14 mouse cellular contexts compared by ENCODE assay signal in the genomic region with DNA sequence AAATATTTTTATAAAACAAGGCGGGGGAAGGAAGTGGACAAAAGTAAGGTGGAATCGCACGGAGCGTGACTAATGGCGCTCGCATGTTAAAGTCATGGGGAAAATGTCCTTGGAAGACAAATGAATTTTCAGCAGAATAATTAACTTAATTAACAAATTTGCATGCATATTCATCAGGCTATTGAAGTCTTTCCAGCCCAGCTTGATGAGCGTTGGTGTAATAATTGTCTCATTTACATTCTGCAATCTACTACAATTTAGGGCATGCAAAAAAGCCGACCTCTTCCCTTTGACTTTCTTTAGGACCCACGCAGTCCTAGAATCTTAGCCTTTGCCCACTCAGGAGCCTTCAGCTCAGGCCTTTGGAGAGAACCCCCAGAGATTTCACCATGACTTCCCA.
DNase-seq lines count a peak whose midpoint lies in the region; ATAC-seq and TF ChIP-seq lines count a peak whose summit lies in the region.
"Had no signal": no experiment of that assay in that cellular context is flagged by ENCODE, and none has a peak within 500 bp of the region (broad histone marks: within the 10 kb centered on the region; RNA-seq: fewer than 3 reads in every experiment).

No protein-coding gene starts in this region.

- peak overlapping the region; percentile 20; the same call in 1 of the 2 replicates for H3K4me3 ChIP-seq in left cerebral cortex, adult 2 months
- no peak overlapping the region for H3K4me3 ChIP-seq in forebrain, postnatal 0 days (ENCODE audit: low read depth, low read length)
- H3K4me3 ChIP-seq in neural tube, embryonic 12.5 days, result no peak overlapping the region
- no peak overlapping the region for H3K4me3 ChIP-seq in lung, postnatal 0 days (ENCODE audit: low read depth, low read length)

- H3K27me3 ChIP-seq in forebrain, postnatal 0 days (ENCODE audit: insufficient read depth, low read length), result no peaks in the 10 kb centered on the region
- H3K27me3 ChIP-seq in neural tube, embryonic 12.5 days (replicated peaks), result no peaks in the 10 kb centered on the region
- no peaks in the 10 kb centered on the region for H3K27me3 ChIP-seq in lung, postnatal 0 days (replicated peaks; ENCODE audit: insufficient read depth, low read length)

- no peak overlapping the region for H3K27ac ChIP-seq in left cerebral cortex, adult 2 months
- H3K27ac ChIP-seq in forebrain, postnatal 0 days (ENCODE audit: low read depth, low read length), result peak overlapping the region; percentile 83
- no peak overlapping the region for H3K27ac ChIP-seq in neural tube, embryonic 12.5 days
- H3K27ac ChIP-seq in lung, postnatal 0 days (ENCODE audit: low read length), result no peak overlapping the region

- intact Hi-C loops in left cerebral cortex, adult 2 months (cut with DNase I), result no loop called here
- intact Hi-C loops in left cerebral cortex, postnatal 10 days (cut with DNase I), result no loop called here

- H3K4me2 ChIP-seq in forebrain, postnatal 0 days (ENCODE audit: low read depth), result peak overlapping the region; percentile 33
- 0 out of 2 replicates have a peak overlapping the region, but pooled peaks have one; percentile 16 for H3K4me2 ChIP-seq in neural tube, embryonic 12.5 days (replicated peaks)
- H3K4me2 ChIP-seq in lung, postnatal 0 days (replicated peaks; ENCODE audit: low read depth, low read length), result no peak overlapping the region
- H3K4me2 ChIP-seq: liver, embryonic 11.5 days had no signal

- no peak for TF ChIP-seq CTCF in left cerebral cortex, adult 2 months (IDR thresholded peaks at IDR 0.05)
- no peak for TF ChIP-seq CTCF in brain, embryonic 14.5 days (IDR thresholded peaks at IDR 0.05; ENCODE audit: borderline replicate concordance, extremely low read depth, insufficient read depth, insufficient read length)
- no peak for TF ChIP-seq CTCF in forebrain, postnatal 0 days (IDR thresholded peaks at IDR 0.05; ENCODE audit: low read depth)
- TF ChIP-seq CTCF in lung, postnatal 0 days (IDR thresholded peaks at IDR 0.05), result no peak

- TF ChIP-seq EP300 in lung, postnatal 0 days (IDR thresholded peaks at IDR 0.05), result no peak

- TF ChIP-seq POLR2A in brain, embryonic 14.5 days (IDR thresholded peaks at IDR 0.05; ENCODE audit: borderline replicate concordance, extremely low read depth, insufficient read depth, insufficient read length, poor library complexity, severe bottlenecking), result no peak

- no peaks in the 10 kb centered on the region for H3K9me3 ChIP-seq in forebrain, postnatal 0 days (ENCODE audit: low read length)
- H3K9me3 ChIP-seq in neural tube, embryonic 12.5 days, result no peaks in the 10 kb centered on the region
- no peaks in the 10 kb centered on the region for H3K9me3 ChIP-seq in lung, postnatal 0 days (ENCODE audit: low read length)

- ATAC-seq in forebrain, postnatal 0 days, result peak; percentile 54; the same call in 1 of the 2 replicates
- ATAC-seq in neural tube, embryonic 12.5 days (ENCODE audit: low FRiP score, low read depth), result peak; percentile 74
- ATAC-seq in lung, postnatal 0 days, result no peak
- ATAC-seq: intestine, embryonic 16.5 days had no signal

- no peaks in the 10 kb centered on the region for H3K36me3 ChIP-seq in forebrain, postnatal 0 days (ENCODE audit: insufficient read depth)
- H3K36me3 ChIP-seq in neural tube, embryonic 12.5 days, result no peaks in the 10 kb centered on the region
- no peaks in the 10 kb centered on the region for H3K36me3 ChIP-seq in lung, postnatal 0 days (ENCODE audit: insufficient read depth, low read length)

- no peak for DNase-seq in left cerebral cortex, adult 2 months (ENCODE audit: extremely low spot score in 1 of 2, low spot score in 2 of 2)
- DNase-seq in left cerebral cortex, postnatal 10 days (ENCODE audit: extremely low spot score in 1 of 2, low spot score in 2 of 2), result no peak
- DNase-seq in brain, embryonic 14.5 days (ENCODE audit: low read depth), result peak; percentile 92
- DNase-seq in forebrain, postnatal 0 days, result no peak
- no peak for DNase-seq in lung, postnatal 0 days (ENCODE audit: low spot score)
- no peak for DNase-seq in cerebellum, postnatal 4 days (ENCODE audit: low spot score in 2 of 2)
- DNase-seq: B cell, adult 2 months; gastrocnemius, postnatal 10 days; kidney, postnatal 10 days; right cerebral cortex, adult 18-20 months; thymus, postnatal 36 days had no signal

- 22% methylated on average over 9 of the region's 9 CpGs for WGBS in forebrain, postnatal 0 days
- 51% methylated on average over 9 of the region's 9 CpGs for WGBS in neural tube, embryonic 12.5 days
- WGBS in lung, postnatal 0 days, result 88% methylated on average over 9 of the region's 9 CpGs

- H3K9ac ChIP-seq in forebrain, postnatal 0 days, result 0 out of 2 replicates have a peak overlapping the region, but pooled peaks have one; percentile 4
- no peak overlapping the region for H3K9ac ChIP-seq in neural tube, embryonic 12.5 days
- H3K9ac ChIP-seq in lung, postnatal 0 days (replicated peaks; ENCODE audit: low read depth), result no peak overlapping the region

- H3K4me1 ChIP-seq in forebrain, postnatal 0 days (ENCODE audit: insufficient read depth), result peaks cover 9% of the 10 kb centered on the region
- H3K4me1 ChIP-seq in neural tube, embryonic 12.5 days, result 0 out of 2 replicates have a peak, but pooled peaks cover 4% of the 10 kb centered on the region
- H3K4me1 ChIP-seq in lung, postnatal 0 days (ENCODE audit: insufficient read depth, low read depth, low read length), result no peaks in the 10 kb centered on the region
